ENCODE assay signal across 8 mouse cellular contexts in the genomic region with DNA sequence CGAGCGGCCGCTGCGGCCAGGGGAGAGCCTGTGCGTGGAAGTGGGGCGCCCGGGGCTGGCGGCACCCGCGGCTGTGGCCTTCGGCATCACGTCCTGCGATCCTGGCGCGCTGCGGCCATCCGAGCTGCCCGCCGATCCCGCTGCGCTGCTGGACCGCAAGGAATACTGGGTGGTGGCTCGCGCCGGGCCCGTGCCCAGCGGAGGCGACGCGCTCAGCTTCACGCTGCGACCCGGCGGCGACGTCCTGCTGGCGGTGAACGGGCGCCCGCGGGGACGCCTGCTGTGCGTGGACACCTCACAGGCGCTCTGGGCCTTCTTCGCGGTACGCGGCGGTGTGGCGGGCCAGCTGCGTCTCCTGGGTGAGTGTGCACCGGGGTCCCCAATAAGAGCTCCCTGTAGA. TPM values are rescaled to one million over a fixed set of nuclear protein-coding genes. Genes with fewer than 3 reads are reported as not detected.
DNase-seq lines count a peak whose midpoint lies in the region; ATAC-seq lines count a peak whose summit lies in the region.

No protein-coding gene starts in this region.

- peak overlapping the region; percentile 42 for H3K4me3 ChIP-seq in heart, embryonic 11.5 days (ENCODE audit: low read depth, low read length)
- peak overlapping the region; percentile 40 for H3K4me3 ChIP-seq in hindbrain, embryonic 12.5 days
- peak overlapping the region; percentile 31 for H3K4me3 ChIP-seq in midbrain, embryonic 11.5 days (ENCODE audit: low read depth, low read length)

- peak overlapping the region; percentile 64 for H3K9ac ChIP-seq in heart, embryonic 11.5 days (ENCODE audit: low read depth, low read length)
- H3K9ac ChIP-seq in hindbrain, embryonic 12.5 days, result peak overlapping the region; percentile 55
- H3K9ac ChIP-seq in midbrain, embryonic 11.5 days (ENCODE audit: low read length), result peak overlapping the region; percentile 47; the same call in 1 of the 2 replicates

- no peak for ATAC-seq in heart, embryonic 11.5 days (replicated peaks; ENCODE audit: insufficient number of reproducible peaks, low FRiP score, low TSS enrichment)
- no peak for ATAC-seq in hindbrain, embryonic 12.5 days (ENCODE audit: low FRiP score)
- ATAC-seq in midbrain, embryonic 11.5 days (ENCODE audit: low FRiP score), result no peak
- ATAC-seq in erythroblast, adult 5-6 weeks (replicated peaks; ENCODE audit: low FRiP score, poor library complexity, severe bottlenecking), result no peak

- H3K27me3 ChIP-seq in heart, embryonic 11.5 days (ENCODE audit: control insufficient read depth, insufficient read depth, low read length), result peaks cover 32% of the 10 kb centered on the region
- peaks cover 58% of the 10 kb centered on the region for H3K27me3 ChIP-seq in hindbrain, embryonic 12.5 days
- peaks cover 27% of the 10 kb centered on the region for H3K27me3 ChIP-seq in midbrain, embryonic 11.5 days (ENCODE audit: control insufficient read depth, insufficient read depth, low read length)

- peak overlapping the region; percentile 80 for H3K4me2 ChIP-seq in heart, embryonic 11.5 days
- H3K4me2 ChIP-seq in hindbrain, embryonic 12.5 days (replicated peaks), result peak overlapping the region; percentile 64
- peak overlapping the region; percentile 48 for H3K4me2 ChIP-seq in midbrain, embryonic 11.5 days

- peaks cover 6% of the 10 kb centered on the region; the same call in 1 of the 2 replicates for H3K4me1 ChIP-seq in heart, embryonic 11.5 days (ENCODE audit: control insufficient read depth, insufficient read depth, low read length)
- H3K4me1 ChIP-seq in hindbrain, embryonic 12.5 days, result peaks cover 7% of the 10 kb centered on the region
- H3K4me1 ChIP-seq in midbrain, embryonic 11.5 days (ENCODE audit: control insufficient read depth, insufficient read depth, low read length), result peaks cover 5% of the 10 kb centered on the region; the same call in 1 of the 2 replicates

- no peaks in the 10 kb centered on the region for H3K36me3 ChIP-seq in heart, embryonic 11.5 days (ENCODE audit: control insufficient read depth, insufficient read depth, low read length)
- peaks cover 3% of the 10 kb centered on the region; the same call in 1 of the 2 replicates for H3K36me3 ChIP-seq in hindbrain, embryonic 12.5 days
- H3K36me3 ChIP-seq in midbrain, embryonic 11.5 days (ENCODE audit: control insufficient read depth, insufficient read depth, low read length), result no peaks in the 10 kb centered on the region

- H3K9me3 ChIP-seq in heart, embryonic 11.5 days (replicated peaks; ENCODE audit: control insufficient read depth, low read length), result no peaks in the 10 kb centered on the region
- no peaks in the 10 kb centered on the region for H3K9me3 ChIP-seq in hindbrain, embryonic 12.5 days (replicated peaks)
- no peaks in the 10 kb centered on the region for H3K9me3 ChIP-seq in midbrain, embryonic 11.5 days (ENCODE audit: control insufficient read depth, low read length)

- 10% methylated on average over 52 of the region's 52 CpGs for WGBS in heart, embryonic 11.5 days (ENCODE audit: insufficient replicate concordance)
- 8% methylated on average over 44 of the region's 52 CpGs for WGBS in hindbrain, embryonic 12.5 days
- 7% methylated on average over 47 of the region's 52 CpGs for WGBS in midbrain, embryonic 11.5 days

- H3K27ac ChIP-seq in heart, embryonic 11.5 days (ENCODE audit: low read depth, low read length), result no peak overlapping the region
- no peak overlapping the region for H3K27ac ChIP-seq in hindbrain, embryonic 12.5 days
- H3K27ac ChIP-seq in midbrain, embryonic 11.5 days (ENCODE audit: low read depth, low read length), result no peak overlapping the region

- no peak for DNase-seq in heart, adult 8-10 months (ENCODE audit: low spot score)
- DNase-seq in ZHBTc4 (ENCODE audit: low read depth, low spot score), result peak; percentile 42
- DNase-seq in midbrain, embryonic 11.5 days (ENCODE audit: low spot score, missing footprints), result no peak
- no peak for DNase-seq in thymus, adult 18-20 months
- DNase-seq in ovary, adult 18-20 months (ENCODE audit: low spot score), result no peak

RNA-seq across cellular contexts. Expression of a gene that starts 24.4 kb away (rescaled TPM):
- 2.0 and 3.0 TPM in 2 replicates for polyA plus RNA-seq in heart, embryonic 11.5 days (2014; fragmentation: Nextera tagmentation; extraction: Ambion mirVana)
- 1 to 10 TPM; 3.6 to 5.1 (median 4.4) TPM for total RNA-seq in heart, adult 8-10 months (2022)
- 0.40 and 0.59 TPM in 2 replicates for polyA plus RNA-seq in hindbrain, embryonic 12.5 days (2016; fragmentation: Nextera tagmentation; extraction: Ambion mirVana)
- 0.18 and 0.46 TPM in 2 replicates for polyA plus RNA-seq in midbrain, embryonic 11.5 days (2014; fragmentation: Nextera tagmentation; extraction: Ambion mirVana)
- 0.42 and 1.7 TPM in 2 replicates for total RNA-seq in erythroblast, adult 5-6 weeks (2015; ENCODE audit: low replicate concordance)
- total RNA-seq in erythroblast, adult 5-6 weeks (2017; ENCODE audit: low replicate concordance), result 0.14 and 0.77 TPM in 2 replicates
